Mouse (Mus musculus): ENCODE measurements around the gene Acot12. TPM values are rescaled to one million over a fixed set of nuclear protein-coding genes. Genes with fewer than 3 reads are reported as not detected.

The Acot12 gene
- polyA plus RNA-seq, 1 experiment from 2014 or later = not detected

DNA sequence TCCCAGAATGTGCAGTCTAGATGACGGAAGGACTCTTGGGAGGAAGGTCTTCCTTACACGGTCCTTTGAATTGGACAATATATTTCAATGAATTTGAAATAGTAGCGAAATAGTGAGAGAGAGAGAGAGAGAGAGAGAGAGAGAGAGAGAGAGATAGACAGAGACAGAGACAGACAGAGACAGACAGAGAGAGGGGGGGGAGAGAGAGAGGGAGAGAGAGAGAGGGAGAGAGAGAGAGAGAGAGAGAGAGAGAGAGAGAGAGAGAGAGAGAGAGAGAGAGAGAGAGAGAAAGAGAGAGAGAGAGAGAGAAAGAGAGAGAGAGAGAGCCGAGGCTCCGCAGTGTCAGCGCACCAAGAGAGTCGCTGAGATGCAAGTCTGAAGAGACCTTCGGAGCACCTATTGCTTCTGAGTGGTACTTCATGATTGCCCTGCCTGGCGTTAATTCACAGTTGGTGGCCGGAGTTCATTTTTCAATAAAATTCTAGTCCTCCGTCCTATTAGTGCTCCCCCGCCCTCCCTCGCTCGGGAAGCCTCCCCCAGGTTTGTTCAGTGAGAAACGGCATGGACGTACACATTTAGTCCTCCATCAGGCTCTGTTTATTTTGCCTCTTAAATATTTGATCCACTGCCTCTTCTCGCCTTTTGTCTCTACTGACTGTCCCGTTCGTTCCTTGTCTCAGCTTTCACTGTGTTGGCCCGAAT lies 66.7 kb downstream of the Acot12 start:
- no peak for DNase-seq (ENCODE audit: low spot score)
- H3K4me1 ChIP-seq = peaks cover 13% of the 10 kb centered on the region
- peak overlapping the region; percentile 96 for H3K27ac ChIP-seq (replicated peaks)
- H3K27me3 ChIP-seq (ENCODE audit: low read depth, poor library complexity, severe bottlenecking) = no peaks in the 10 kb centered on the region
- WGBS = 47% methylated on average over 20 of the region's 20 CpGs
- H3K4me3 ChIP-seq = peak overlapping the region; percentile 97
- H3K9me3 ChIP-seq (replicated peaks) = no peaks in the 10 kb centered on the region
- H3K36me3 ChIP-seq = peaks cover 20% of the 10 kb centered on the region

- no peak overlapping the region for H3K4me3 ChIP-seq
- H3K9me3 ChIP-seq (replicated peaks) = peaks cover 5% of the 10 kb centered on the region
- no peak for DNase-seq (ENCODE audit: low spot score)
- WGBS = 43% methylated on average over 2 of the region's 2 CpGs
- peaks cover 16% of the 10 kb centered on the region for H3K36me3 ChIP-seq
- no peak overlapping the region for H3K27ac ChIP-seq (replicated peaks)
- no peaks in the 10 kb centered on the region for H3K27me3 ChIP-seq (ENCODE audit: low read depth, poor library complexity, severe bottlenecking)
- peaks cover 13% of the 10 kb centered on the region for H3K4me1 ChIP-seq
These were observed 68.2 kb downstream of the Acot12 start for GRCm38 (mm10) chr13:91809476-91809875.

DNA sequence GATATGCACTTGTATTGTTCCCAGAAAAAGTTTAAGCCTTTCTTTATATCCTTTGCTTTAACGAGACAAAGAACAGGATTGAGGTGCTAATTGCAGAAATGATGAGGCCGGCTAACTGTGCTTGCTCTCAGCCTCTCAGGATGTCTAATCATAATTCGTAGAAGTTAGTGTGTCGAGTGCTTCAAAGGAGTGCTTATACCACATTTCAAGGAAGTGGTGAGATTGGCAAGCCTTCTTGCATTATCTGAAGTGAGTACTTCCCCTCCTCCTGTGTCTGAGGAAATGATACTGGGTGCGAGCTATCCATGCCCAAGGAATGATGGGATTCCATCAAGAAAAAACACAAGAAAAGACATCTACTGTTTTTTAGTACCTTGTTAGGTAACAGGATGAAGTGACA lies 73.4 kb downstream of the Acot12 start:
- Histone ChIP-seq H3K9me3 (replicated peaks) (peaks cover 5% of the 10 kb centered on the region), H3K4me1 (no peaks in the 10 kb centered on the region), H3K36me3 (no peaks in the 10 kb centered on the region), H3K27me3 (ENCODE audit: low read depth, poor library complexity, severe bottlenecking) (no peaks in the 10 kb centered on the region), H3K4me3 (no peak overlapping the region), H3K27ac (replicated peaks) (no peak overlapping the region)
- no peak for DNase-seq (ENCODE audit: low spot score)
- 91% methylated on average over 5 of the region's 5 CpGs for WGBS

DNA sequence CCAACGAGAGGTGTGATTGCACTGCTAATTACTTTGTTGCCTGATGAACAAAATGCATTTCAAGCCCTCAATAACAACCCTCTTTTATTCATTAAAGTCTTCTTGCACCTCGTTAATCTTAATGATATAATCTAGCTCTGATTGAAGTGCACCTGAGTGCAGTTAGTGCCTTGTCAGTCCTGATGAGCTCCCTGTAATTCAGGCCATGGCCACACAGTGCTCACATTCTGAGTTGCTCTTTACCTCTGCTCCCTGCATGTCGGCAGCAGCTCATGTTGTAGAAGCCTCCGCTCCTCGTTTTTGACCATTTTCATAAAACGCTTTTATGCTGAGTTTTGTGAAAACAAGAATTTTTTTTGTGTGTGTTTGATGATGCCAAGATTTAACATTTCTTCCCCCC lies 82.4 kb downstream of the Acot12 start:
- Histone ChIP-seq H3K36me3 (no peaks in the 10 kb centered on the region), H3K4me3 (no peak overlapping the region), H3K4me1 (no peaks in the 10 kb centered on the region), H3K27ac (replicated peaks) (no peak overlapping the region), H3K27me3 (ENCODE audit: low read depth, poor library complexity, severe bottlenecking) (no peaks in the 10 kb centered on the region), H3K9me3 (replicated peaks) (no peaks in the 10 kb centered on the region)
- WGBS = 87% methylated on average over 6 of the region's 6 CpGs
- no peak for DNase-seq (ENCODE audit: low spot score)

DNA sequence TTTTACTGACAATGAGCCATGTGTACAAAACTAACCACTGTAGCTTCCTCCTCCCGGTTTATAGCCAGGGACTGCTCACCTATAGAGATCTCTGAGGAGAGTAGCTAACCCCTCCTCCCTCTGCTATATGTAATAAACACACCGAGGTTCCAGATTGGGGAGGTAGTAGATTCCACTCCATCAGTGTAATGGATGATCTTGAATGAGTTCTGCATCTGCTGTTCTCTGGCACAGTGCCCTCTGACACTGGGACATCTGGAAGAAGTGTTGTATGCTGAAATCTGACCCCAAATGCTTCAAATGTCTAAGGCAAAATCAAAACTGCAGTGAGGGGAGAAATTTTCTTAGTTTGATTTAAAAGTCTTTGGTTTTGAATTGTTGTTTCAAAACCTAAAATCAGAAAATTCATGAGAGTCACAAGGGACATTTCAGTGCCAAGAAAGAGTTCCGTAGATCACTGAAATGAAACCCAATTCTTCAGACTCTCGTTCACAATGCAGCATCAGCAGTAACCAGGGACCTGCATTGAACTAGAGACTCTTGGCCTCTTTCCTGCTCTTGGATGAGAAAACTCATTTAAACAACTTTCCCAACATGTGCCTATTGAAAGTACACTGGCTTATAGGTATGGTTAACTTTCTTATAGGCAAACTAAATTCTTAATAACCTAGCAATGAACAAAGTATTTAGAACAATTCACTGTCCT lies 83.7 kb downstream of the Acot12 start:
- Histone ChIP-seq H3K36me3 (no peaks in the 10 kb centered on the region), H3K27ac (replicated peaks) (no peak overlapping the region), H3K4me3 (no peak overlapping the region), H3K4me1 (no peaks in the 10 kb centered on the region), H3K27me3 (ENCODE audit: low read depth, poor library complexity, severe bottlenecking) (no peaks in the 10 kb centered on the region), H3K9me3 (replicated peaks) (no peaks in the 10 kb centered on the region)
- 81% methylated on average over 4 of the region's 4 CpGs for WGBS
- DNase-seq (ENCODE audit: low spot score) = no peak

- Histone ChIP-seq H3K27ac (replicated peaks) (no peak overlapping the region), H3K4me3 (no peak overlapping the region), H3K4me1 (no peaks in the 10 kb centered on the region), H3K9me3 (replicated peaks) (no peaks in the 10 kb centered on the region), H3K36me3 (no peaks in the 10 kb centered on the region), H3K27me3 (ENCODE audit: low read depth, poor library complexity, severe bottlenecking) (no peaks in the 10 kb centered on the region)
- no peak for DNase-seq (ENCODE audit: low spot score)
- 89% methylated on average over 2 of the region's 2 CpGs for WGBS
These were observed 84.8 kb downstream of the Acot12 start for GRCm38 (mm10) chr13:91826066-91826465.

- DNase-seq (ENCODE audit: low spot score) = no peak
- Histone ChIP-seq H3K36me3 (no peaks in the 10 kb centered on the region), H3K27ac (replicated peaks) (no peak overlapping the region), H3K9me3 (replicated peaks) (no peaks in the 10 kb centered on the region), H3K4me1 (no peaks in the 10 kb centered on the region), H3K27me3 (ENCODE audit: low read depth, poor library complexity, severe bottlenecking) (no peaks in the 10 kb centered on the region), H3K4me3 (no peak overlapping the region)
These were observed 86.6 kb downstream of the Acot12 start for GRCm38 (mm10) chr13:91827876-91828275.

Small RNA genes lying within 50 kb of the gene (microRNA-seq; reads per million reads assigned to microRNA genes)
- not detected for gene Gm27656

Other genes starting within 250 kb of the Acot12 start
- gene Zcchc9, start 66.2 kb downstream of the Acot12 start, polyA plus RNA-seq (2016; fragmentation: Nextera tagmentation; extraction: Ambion mirVana) = 28.8 and 31.1 TPM in 2 replicates
- gene Ckmt2, start 135.4 kb downstream of the Acot12 start, polyA plus RNA-seq (2016; fragmentation: Nextera tagmentation; extraction: Ambion mirVana) = not detected in 2 replicates